Mouse (Mus musculus): Measurements from ENCODE around the gene Six6. TPM values are rescaled to one million over a fixed set of nuclear protein-coding genes. Genes with fewer than 3 reads are reported as not detected.
A peak's percentile ranks its signal among the peaks of the same experiment; 100 is the strongest.

Six6 gene
- total and polyA plus RNA-seq, 2 experiments from 2014 or later: not detected

DNA sequence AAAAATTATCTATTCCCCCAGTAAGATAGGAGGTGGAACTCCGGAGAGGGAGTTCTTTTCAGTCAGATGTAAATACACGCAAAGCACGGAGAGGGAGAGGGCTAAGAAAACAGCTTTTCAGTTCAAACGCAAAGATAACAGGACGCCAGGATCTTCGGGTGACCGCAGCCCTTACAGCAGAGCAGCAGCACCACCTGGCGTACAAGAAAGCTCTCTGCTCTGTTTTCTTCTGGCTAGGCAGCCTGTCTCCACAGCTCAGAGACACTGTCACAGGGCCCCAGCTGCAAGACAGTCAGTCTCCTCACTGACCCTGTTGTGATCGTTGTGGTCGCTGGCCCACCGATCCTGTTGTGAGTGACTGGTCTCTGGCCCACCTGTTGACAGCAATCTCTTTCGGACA is 37.0 kb downstream of the Six6 start:
- H3K9me3 ChIP-seq (ENCODE audit: low read length): no peaks in the 10 kb centered on the region
- peaks cover 18% of the 10 kb centered on the region for H3K27me3 ChIP-seq (ENCODE audit: insufficient read depth, low read length)
- peak overlapping the region; percentile 47 for H3K4me2 ChIP-seq (ENCODE audit: low read depth, low read length)
- 3% methylated on average over 12 of the region's 12 CpGs for WGBS
- H3K36me3 ChIP-seq (ENCODE audit: insufficient read depth, low read length): no peaks in the 10 kb centered on the region
- DNase-seq (ENCODE audit: low spot score) (peak; percentile 90), ATAC-seq (peak; percentile 82)
- H3K4me3 ChIP-seq (ENCODE audit: low read length): peak overlapping the region; percentile 13; the same call in 1 of the 2 replicates
- no peaks in the 10 kb centered on the region for H3K4me1 ChIP-seq (ENCODE audit: insufficient read depth, low read length)
- H3K27ac ChIP-seq: no peak overlapping the region
- no peak overlapping the region for H3K9ac ChIP-seq (replicated peaks; ENCODE audit: low read length)
- TF ChIP-seq CTCF (IDR thresholded peaks at IDR 0.05; ENCODE audit: low read depth): peak; percentile 94

DNA sequence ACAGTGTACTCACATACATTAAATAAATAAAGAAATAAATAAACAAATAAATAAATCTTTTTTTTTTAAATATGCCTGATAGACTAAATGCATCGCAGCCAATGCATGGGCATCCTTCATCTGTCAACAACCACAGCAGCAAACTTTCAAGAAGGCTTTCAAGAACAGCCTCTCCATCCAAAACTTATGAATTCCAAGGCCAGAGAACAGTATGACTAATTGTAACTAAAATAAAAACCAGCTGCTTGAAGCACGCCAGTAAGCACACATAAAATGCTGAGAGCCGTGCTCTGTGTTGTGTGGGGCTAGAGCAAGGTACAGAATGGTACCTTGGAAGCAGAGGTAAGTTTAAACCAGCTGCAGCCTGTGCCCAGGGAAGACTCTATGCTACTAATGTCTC is 38.2 kb downstream of the Six6 start:
- TF ChIP-seq CTCF (IDR thresholded peaks at IDR 0.05; ENCODE audit: low read depth): no peak
- Histone ChIP-seq H3K4me1 (ENCODE audit: insufficient read depth, low read length) (no peaks in the 10 kb centered on the region), H3K4me3 (ENCODE audit: low read length) (no peak overlapping the region), H3K36me3 (ENCODE audit: insufficient read depth, low read length) (no peaks in the 10 kb centered on the region), H3K27me3 (ENCODE audit: insufficient read depth, low read length) (peaks cover 12% of the 10 kb centered on the region), H3K9me3 (ENCODE audit: low read length) (no peaks in the 10 kb centered on the region), H3K27ac (no peak overlapping the region), H3K4me2 (ENCODE audit: low read depth, low read length) (no peak overlapping the region), H3K9ac (replicated peaks; ENCODE audit: low read length) (no peak overlapping the region)
- DNase-seq (ENCODE audit: low spot score) (no peak), ATAC-seq (no peak)
- 86% methylated on average over 3 of the region's 3 CpGs for WGBS

DNA sequence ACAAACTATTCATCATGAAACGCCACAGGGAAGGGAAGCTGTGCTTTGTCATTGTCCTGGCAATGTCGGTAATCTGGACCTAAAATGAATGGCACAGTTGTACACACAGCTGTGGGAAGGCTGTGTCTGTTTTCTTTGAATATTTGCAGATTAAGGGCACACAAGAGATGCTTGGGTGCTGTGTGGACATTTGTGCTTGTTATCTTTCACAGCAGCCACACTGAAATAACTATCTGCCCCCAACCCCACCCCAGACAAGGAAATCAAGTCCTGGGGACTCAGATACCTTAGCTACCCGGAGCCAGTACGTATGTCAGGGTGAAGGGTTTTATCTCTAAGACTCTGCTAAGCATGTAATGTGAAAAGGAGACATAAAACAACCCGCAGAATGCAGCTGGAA is 39.5 kb downstream of the Six6 start:
- ATAC-seq: no peak

GRCm38 (mm10) chr12:72982616-72983015 is 42.9 kb downstream of the Six6 start:
- no peak for ATAC-seq
- Histone ChIP-seq H3K36me3 (ENCODE audit: insufficient read depth, low read length) (no peaks in the 10 kb centered on the region), H3K27me3 (ENCODE audit: insufficient read depth, low read length) (no peaks in the 10 kb centered on the region), H3K27ac (no peak overlapping the region), H3K4me1 (ENCODE audit: insufficient read depth, low read length) (no peaks in the 10 kb centered on the region), H3K4me3 (ENCODE audit: low read length) (no peak overlapping the region), H3K9me3 (ENCODE audit: low read length) (no peaks in the 10 kb centered on the region), H3K9ac (replicated peaks; ENCODE audit: low read length) (no peak overlapping the region), H3K4me2 (ENCODE audit: low read depth, low read length) (no peak overlapping the region)
- no peak for TF ChIP-seq CTCF (IDR thresholded peaks at IDR 0.05; ENCODE audit: low read depth)
- 84% methylated on average over 10 of the region's 10 CpGs for WGBS
- DNase-seq (ENCODE audit: low spot score): no peak

More for the DNA sequence above, 39.5 kb downstream of the Six6 start:
- TF ChIP-seq CTCF (IDR thresholded peaks at IDR 0.05; ENCODE audit: low read depth): no peak
- Histone ChIP-seq H3K9me3 (ENCODE audit: low read length) (no peaks in the 10 kb centered on the region), H3K4me3 (ENCODE audit: low read length) (no peak overlapping the region), H3K36me3 (ENCODE audit: insufficient read depth, low read length) (no peaks in the 10 kb centered on the region), H3K27me3 (ENCODE audit: insufficient read depth, low read length) (peaks cover 12% of the 10 kb centered on the region), H3K9ac (replicated peaks; ENCODE audit: low read length) (no peak overlapping the region), H3K27ac (no peak overlapping the region), H3K4me2 (ENCODE audit: low read depth, low read length) (no peak overlapping the region), H3K4me1 (ENCODE audit: insufficient read depth, low read length) (no peaks in the 10 kb centered on the region)
- no peak for DNase-seq (ENCODE audit: low spot score)
- WGBS: 80% methylated on average over 5 of the region's 5 CpGs

- Histone ChIP-seq H3K36me3 (ENCODE audit: insufficient read depth, low read length) (no peaks in the 10 kb centered on the region), H3K4me1 (ENCODE audit: insufficient read depth, low read length) (no peaks in the 10 kb centered on the region), H3K9me3 (ENCODE audit: low read length) (no peaks in the 10 kb centered on the region), H3K27me3 (ENCODE audit: insufficient read depth, low read length) (no peaks in the 10 kb centered on the region), H3K4me2 (ENCODE audit: low read depth, low read length) (no peak overlapping the region), H3K4me3 (ENCODE audit: low read length) (no peak overlapping the region), H3K9ac (replicated peaks; ENCODE audit: low read length) (no peak overlapping the region), H3K27ac (no peak overlapping the region)
- DNase-seq (ENCODE audit: low spot score) (no peak), ATAC-seq (no peak)
- no peak for TF ChIP-seq CTCF (IDR thresholded peaks at IDR 0.05; ENCODE audit: low read depth)
- 84% methylated on average over 8 of the region's 8 CpGs for WGBS
These were observed 43.6 kb downstream of the Six6 start for GRCm38 (mm10) chr12:72983071-72983857.

Other genes starting within 250 kb of the Six6 start
- gene Ppm1a, start 182.4 kb upstream of the Six6 start, total RNA-seq (2014; rRNA removed): 116 and 126 TPM in 2 replicates
- gene Ppm1a, start 182.4 kb upstream of the Six6 start, polyA plus RNA-seq (2015; fragmentation: Nextera tagmentation; extraction: Ambion mirVana): 75.4 and 79.1 TPM in 2 replicates
- 1.7 and 3.7 TPM in 2 replicates for gene 4930447C04Rik, start 882 bp downstream of the Six6 start, total RNA-seq (2014; rRNA removed)
- gene 4930447C04Rik, start 882 bp downstream of the Six6 start, polyA plus RNA-seq (2015; fragmentation: Nextera tagmentation; extraction: Ambion mirVana): 7.9 and 8.8 TPM in 2 replicates
- gene Six1, start 114.0 kb downstream of the Six6 start, total RNA-seq (2014; rRNA removed): 0.22 and 0.47 TPM in 2 replicates
- gene Six1, start 114.0 kb downstream of the Six6 start, polyA plus RNA-seq (2015; fragmentation: Nextera tagmentation; extraction: Ambion mirVana): 0.54 and 0.68 TPM in 2 replicates
- gene Six4, start 173.6 kb downstream of the Six6 start, total RNA-seq (2014; rRNA removed): 1.6 and 1.8 TPM in 2 replicates
- gene Six4, start 173.6 kb downstream of the Six6 start, polyA plus RNA-seq (2015; fragmentation: Nextera tagmentation; extraction: Ambion mirVana): 0.15 and 0.26 TPM in 2 replicates
- 14.6 and 17.4 TPM in 2 replicates for gene Mnat1, start 183.8 kb downstream of the Six6 start, total RNA-seq (2014; rRNA removed)
- gene Mnat1, start 183.8 kb downstream of the Six6 start, polyA plus RNA-seq (2015; fragmentation: Nextera tagmentation; extraction: Ambion mirVana): 17.6 and 18.2 TPM in 2 replicates

All from hindbrain, postnatal 0 days (tissue).